Mouse (Mus musculus): ENCODE results near the gene Cyp1a1.

DNA sequence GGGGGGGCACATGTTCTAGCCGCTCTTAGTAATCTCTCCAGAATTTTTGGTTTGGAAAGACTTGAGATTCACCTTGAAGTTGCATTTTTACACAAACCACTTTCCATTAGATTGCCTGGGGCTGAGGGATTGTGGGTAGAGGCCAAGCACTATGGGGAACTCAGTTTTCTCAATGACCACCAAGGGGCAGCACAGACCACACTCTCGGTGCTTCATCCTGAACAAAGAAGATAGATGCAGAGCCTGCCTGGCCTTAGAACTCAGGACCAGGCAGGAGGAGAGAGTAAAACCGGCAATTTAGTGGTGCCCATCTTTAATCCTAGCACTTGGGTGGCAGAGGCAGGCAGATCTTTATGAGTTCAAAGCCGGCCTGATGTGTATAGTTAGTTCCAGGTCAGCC lies 28.0 kb upstream of the Cyp1a1 start:
- no peak for TF ChIP-seq POLR2A (IDR thresholded peaks at IDR 0.05; ENCODE audit: insufficient read depth, low read depth, low read length)
- TF ChIP-seq CTCF (IDR thresholded peaks at IDR 0.05; ENCODE audit: insufficient read depth, low read depth, low read length), result no peak

Data from olfactory bulb, adult 2 months (tissue).